Mouse (Mus musculus) ovary, adult 2 months (tissue): ENCODE results near the gene Smim15. TPM values are rescaled to one million over a fixed set of nuclear protein-coding genes. Genes with fewer than 3 reads are reported as not detected.

Source experiments
- polyA plus RNA-seq: library from polyadenylated mRNA; depleted of rRNA; stranded (reverse); fragments of >200 nt; gene quantifications from 2 replicates; pipeline ENCODE4 v1.2.3, GENCODE M21; 2012; rRNA removed

The Smim15 gene
- polyA plus RNA-seq: 2.6 and 3.9 TPM in 2 replicates

DNA sequence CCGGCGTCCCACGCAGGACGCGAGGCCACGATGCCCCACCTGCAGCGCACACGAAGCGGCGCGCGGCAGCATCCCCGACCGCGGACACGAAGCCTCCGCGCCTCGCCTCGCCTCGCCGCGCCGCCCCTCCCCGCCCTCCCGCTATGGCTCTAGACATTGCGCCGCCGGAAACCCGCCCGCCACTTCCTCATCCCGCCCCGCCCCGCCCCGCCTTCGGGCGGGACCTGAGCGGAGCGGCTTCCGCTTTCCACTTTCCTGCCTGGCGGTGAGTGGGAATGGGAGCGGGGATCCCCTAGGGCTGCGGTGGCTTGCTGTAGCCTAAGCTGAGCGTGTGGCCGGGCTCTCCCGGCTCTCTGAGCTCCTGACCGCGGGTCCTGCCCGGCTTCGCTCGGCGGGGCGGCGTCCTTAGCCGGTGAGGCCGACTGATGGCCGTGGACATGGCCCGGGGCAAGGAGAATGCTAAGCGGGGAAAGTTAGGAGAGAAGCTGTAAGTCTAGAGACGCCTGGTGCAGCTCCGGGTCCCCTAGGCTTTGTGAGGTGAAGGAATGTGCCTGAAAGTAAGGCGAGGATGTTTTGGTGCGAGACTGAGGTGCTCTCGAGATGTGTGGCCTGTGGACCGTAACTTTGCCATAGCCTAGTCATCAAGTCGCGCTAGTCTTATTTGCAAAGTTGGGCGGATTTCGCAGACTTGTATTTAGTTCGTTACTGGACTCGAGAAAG, at the start of gene Smim15:
Smim15 (plus strand) TSS at position 225 of the 720 bp plus-strand sequence.

Other genes with a start within 250 kb of the Smim15 start
- gene Ndufaf2, start 114.2 kb downstream of the Smim15 start, polyA plus RNA-seq: 2.6 and 3.9 TPM in 2 replicates
- gene Ercc8, start 114.3 kb downstream of the Smim15 start, polyA plus RNA-seq: 7.4 and 7.9 TPM in 2 replicates
- 0.70 and 0.89 TPM in 2 replicates for gene Elovl7, start 170.0 kb downstream of the Smim15 start, polyA plus RNA-seq